Mouse (Mus musculus): ENCODE measurements around the gene Clec16a.

Clec16a gene

DNA sequence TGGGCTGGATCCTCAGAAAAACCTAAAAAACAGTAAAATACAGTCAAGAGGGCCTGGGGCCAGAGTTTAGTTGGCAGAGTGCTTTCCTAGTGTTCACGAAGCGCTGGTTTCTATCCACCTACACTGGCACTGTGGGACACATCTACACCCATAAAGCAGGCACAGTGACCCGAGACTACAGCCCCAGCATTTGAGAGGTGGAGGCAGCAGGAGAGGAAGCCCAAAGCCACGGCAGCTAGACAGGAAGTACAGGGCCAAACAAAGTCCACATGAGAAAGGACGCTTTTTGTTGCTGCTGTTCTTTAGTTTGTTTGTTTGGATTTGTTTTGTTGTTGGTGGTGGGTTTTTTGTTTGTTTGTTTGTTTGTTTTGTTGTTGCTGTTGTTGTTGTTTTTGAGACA lies 8.8 kb upstream of the Clec16a start:
- peak; percentile 21 for DNase-seq (ENCODE audit: low spot score)

DNA sequence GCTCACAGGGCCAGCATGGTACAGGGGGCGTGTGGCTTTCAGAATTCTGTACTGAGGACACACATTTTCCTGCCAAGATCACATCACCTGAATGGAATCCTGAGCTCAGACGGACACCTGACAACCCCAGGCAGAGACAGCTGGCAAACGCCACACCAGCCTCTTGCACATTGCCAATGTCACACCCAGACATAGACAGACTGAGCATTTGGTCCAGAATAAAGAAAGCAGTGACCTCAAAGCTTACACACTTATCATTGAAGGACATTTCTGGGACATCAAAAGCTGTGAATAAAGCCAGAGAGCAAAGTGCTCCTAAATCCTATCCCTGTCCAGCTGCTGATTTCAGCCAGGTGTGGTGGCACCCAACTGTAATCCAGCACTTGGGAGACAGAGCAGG lies 8.2 kb upstream of the Clec16a start:
- DNase-seq (ENCODE audit: low spot score), result no peak

DNA sequence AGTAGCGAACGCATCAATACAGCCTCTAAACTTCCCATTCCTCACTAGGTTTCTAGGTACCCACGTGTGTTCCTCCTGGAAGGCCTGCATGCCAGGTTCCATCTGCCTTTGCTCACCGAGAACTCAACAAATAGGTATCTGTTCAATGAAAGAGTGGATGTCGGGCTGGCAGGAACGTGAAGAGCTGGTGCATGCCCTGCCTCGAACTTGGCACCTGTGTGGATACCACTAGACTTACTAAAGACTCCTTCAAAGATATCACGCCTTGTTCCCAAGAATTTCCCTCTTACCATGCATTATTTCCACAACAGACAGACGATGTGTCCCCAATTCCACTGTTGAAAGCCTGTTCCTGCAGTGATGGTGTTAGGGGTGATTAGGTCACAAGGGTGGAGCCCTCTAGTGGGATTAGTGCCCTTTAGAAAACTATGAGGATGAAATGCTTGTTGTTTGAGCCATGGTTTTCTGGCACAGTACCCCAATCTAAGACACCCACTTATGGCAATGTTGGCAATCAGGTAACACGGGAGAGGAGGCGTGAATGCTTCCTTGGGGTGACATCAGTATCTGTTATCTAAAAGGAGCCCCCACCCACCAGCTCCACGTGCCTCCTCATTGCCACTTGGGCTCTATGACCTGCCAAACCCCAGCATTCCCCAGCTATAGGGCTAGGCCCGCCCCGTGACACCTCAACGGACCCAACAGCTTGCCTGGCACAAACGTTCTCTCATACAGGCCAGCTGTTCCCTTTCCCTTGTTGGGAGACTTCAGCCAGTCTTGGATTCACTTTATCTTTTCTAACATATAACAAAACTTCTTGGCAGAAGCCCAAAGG lies 4.2 kb upstream of the Clec16a start:
- DNase-seq (ENCODE audit: low spot score), result no peak

DNA sequence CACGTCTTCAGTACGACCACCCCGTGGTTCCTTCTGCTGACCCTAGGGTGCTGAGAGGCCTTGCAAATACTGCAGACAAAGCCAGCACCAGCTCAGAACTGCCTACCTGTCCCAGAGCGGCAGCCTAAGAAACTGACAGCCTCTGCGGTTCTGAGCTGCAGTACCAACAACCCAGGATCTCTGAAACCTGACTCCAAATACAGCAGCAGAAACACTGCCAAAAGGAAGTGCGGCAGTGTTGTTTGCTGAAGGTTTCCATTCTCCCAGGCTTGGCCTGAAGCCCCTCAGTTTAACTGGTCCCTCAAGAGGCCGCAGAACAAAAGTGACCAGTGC lies 3.6 kb upstream of the Clec16a start:
- DNase-seq (ENCODE audit: low spot score), result no peak

DNA sequence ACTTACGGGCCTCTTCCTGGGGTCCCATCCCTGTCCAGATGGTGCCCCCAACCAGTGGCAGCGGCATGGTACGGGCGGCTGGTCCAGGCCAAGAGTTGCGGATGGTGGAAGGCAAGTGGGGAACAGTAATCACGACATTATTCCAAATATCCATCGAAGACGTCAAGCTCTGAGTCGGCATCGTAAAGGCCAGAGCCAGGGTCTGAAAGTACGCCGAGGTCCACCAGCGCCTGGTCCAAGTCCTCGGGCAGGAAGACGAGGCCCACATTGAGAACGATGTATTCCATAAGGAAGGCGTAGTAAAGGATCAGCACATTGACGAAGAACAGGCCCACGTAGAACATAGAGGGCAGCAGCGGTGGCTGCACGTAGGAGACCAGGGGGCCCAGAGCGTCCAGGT lies 2.9 kb upstream of the Clec16a start:
- DNase-seq (ENCODE audit: low spot score), result no peak

DNA sequence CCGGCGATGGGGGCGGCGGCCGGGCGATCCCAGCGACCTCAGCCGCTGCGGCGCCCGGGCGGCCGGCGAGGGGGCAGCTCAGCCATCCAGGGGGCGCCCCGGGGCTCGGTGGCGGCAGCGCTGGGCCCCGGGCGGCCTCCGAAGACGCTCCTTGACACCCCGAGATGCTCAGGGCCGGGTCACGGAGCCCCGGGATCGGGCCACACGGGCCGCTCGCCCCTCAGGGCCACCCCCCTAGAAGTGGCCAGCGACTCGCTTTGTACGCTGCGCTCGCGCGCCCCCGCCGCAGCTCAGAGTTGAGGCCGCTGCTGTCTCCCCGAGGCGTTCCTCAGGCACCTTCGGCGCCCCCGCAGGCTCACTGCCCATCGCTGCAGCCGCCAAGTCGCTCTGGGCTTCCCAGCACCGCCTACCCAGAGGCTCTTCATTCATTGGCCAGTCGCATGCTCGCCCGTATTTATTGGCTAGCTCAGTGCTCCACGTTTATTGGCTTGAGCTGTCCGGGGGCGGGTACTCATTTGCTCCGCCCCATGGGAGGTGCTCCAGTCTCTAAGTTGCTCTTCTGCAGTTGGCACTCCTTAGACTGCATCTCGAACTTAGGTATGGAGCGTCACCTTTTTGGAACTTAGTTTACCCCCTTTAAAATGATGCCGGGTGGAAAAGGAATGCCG lies 2.3 kb upstream of the Clec16a start, which contains the start of gene Dexi:
TSS of gene Dexi (minus strand) at position 357 of the 668 bp plus-strand sequence.
- DNase-seq (ENCODE audit: low spot score), result peak; percentile 95

DNA sequence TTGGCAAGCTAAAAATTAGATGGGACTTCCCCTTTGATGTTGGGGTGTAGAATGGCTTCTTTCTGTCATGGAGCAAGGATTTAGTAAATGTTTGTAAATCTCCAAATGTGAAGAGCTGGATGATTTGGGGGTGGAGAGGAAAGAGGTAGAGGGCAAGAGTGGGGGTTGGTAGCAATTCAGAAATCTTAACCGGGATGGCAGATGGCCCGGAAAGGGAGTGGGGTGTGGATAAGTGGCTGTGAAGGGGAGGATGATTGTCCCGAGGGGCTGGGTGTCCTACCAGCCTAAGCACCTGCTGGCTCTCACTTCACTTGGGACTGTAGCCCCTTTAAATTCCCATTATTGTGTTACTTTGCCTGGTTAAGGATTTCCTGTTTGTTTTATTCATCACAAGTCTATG lies 1.7 kb downstream of the Clec16a start:
- no peak for DNase-seq (ENCODE audit: low spot score)

DNA sequence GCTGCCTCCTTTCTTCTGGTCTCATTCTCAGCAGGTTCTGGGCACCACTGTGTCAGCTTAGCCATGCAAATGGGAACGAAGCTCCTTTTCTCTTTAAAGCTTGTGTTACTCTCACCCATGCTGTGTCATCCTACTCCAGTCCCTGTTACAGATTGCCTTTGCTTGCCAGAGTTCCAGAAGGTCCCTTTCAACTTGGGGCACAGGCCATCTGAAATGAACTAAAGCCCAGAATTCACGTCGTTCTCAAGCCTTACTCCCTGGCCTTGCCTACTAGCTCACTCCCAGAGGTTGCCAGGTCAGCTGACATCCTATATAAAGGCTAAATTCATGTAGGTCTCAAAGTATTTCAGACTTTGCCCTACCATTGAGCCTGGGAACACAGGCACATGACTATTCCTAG lies 3.8 kb downstream of the Clec16a start:
- no peak for DNase-seq (ENCODE audit: low spot score)

DNA sequence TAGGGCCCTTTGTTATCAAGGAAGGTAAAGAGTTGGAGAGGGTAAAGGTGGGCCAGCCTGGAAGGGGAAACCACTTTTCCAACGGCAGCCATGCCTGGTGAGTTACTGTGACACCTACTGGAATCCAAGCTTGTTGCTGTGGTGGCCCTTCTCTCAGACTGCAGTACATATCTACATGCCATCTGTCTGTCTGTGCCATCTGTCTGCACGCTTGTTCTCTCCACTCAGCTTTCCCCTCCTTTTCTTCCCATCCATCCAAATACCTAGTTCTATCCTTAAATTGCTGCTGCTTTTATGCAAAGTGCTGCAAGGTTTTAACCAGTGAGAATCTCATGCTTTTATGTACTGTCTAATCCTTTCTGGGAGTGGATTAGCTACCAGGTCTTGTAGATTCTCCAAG lies 4.5 kb downstream of the Clec16a start:
- DNase-seq (ENCODE audit: low spot score), result no peak

DNA sequence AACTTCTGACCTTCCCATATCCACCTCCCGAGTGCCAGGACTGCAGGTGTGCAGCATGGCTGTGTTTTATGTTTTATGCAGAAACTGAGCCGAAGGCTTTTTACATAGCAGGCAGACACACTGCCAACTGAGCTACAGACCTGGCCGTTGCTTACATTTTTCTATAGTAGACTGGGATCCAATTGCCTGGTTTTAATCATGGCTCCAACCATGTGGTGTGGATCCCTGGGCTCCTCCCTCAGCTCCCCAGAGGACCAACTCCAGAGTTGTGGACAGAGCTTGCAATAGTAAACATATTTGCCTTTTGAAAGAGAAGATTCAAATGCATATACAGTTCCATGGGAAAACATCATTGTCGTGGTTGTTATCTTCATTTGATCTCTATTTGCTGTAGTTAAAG lies 6.5 kb downstream of the Clec16a start:
- DNase-seq (ENCODE audit: low spot score), result no peak

DNA sequence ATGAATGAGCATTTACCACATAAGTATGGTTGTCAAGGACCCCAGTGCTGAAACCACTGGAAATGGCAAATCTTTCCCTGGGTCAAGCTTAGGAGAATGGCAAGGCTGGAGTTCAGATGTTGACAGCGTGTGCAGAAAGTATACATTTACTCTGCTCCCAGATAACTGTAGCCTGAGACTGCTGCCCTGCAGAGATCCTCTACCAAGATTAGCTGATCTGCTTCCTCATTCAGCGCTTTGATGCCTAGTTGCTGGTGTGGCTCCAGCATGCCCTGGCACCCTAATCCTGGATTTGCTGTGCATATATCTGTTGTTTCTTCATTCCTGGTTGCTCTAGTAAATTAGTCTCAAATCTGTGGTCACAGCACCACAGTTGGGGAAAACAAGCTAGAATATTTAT lies 8.7 kb downstream of the Clec16a start:
- no peak for DNase-seq (ENCODE audit: low spot score)

DNA sequence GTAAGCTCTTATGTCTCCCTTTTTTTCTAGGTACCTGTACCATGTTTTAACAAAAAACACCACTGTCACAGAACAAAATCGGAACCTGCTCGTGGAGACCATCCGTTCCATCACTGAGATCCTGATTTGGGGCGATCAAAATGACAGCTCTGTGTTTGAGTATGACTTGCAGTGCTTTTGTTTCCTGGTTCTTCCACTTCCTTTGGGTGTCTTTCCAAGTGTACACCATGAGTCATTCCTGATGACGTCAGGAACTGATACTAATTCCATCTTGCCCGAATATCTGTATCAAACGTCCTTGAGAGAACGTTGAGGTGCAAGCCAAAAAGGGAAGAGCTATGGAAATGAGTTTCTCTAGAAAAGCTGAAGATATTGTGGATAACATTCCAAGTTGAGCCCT lies 14.9 kb downstream of the Clec16a start:
- DNase-seq (ENCODE audit: low spot score), result no peak

DNA sequence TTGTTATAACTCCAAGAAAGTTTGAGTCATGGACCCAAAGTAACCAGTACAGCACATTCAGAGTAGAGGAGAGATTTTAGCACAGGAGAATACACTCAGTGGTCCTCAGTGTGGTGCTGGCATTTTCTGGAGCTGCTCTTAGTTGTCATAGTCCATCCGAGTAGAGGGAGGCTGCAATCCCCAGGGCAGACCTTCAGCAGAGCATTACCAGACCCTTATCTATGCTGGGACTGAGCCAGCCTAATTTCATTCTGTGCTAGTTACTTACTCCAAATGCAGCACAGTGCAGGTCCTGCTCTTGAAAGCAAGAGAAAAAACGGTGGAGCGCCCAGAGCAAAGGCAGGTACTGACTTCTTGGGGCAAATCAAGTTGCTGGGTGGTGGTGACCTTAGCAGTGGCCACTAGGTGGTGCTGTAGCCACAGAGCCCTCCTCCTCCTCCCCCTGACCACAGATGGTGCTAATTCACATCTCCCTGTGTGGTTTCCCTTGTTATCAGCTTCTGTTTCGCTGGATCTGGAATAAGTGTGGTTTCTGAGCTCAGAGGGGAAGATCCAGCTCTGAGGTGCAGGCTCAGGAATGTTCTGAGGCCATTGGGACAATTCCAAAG lies 20.2 kb downstream of the Clec16a start:
- peak; percentile 72 for DNase-seq (ENCODE audit: low spot score)

DNA sequence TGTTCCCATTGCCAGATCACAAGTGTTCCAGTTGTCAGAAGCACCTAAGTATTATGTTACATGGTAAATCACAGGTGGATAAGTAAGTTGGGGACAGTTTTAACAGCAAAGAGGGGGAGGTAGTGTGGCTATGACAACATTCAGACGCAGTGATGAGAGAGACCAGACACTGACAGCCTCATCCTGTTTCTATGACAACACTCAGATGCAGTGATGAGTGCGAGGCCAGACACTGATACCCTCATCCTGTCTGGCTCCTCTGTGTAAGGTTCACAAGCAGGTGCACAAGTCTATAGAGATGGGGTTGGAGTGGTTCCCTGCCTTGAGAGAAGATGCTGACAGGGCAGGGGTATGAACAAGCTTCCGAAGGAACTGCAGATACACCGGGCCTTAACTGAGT lies 22.0 kb downstream of the Clec16a start:
- DNase-seq (ENCODE audit: low spot score), result no peak

DNA sequence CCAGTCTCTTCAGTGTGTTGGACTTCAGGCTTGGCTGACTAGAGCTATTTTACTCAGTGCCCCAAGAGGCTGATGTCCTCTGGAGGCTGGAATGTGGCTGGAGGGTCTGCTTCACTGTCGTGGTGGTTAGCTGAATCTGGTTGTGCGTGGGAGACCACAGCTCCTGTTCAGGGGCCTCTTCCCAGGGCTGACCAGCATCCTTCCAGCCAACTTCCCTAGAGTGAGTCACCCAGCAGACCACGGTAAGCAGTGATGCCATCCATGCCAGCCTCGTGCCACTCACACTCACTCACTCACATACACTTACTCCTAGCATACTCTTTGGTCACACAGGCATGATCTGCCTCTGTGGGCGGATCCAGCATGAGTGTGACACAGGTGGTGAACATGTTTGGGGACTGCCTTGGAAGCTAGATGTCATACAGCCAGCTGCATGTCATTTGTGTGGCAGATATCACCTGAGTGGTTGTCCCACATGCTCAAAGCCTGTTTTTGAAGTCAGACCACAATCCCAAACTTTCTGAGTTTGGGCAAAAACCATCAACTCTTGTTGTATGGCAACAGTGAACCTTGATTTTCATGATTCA lies 24.8 kb downstream of the Clec16a start:
- no peak for DNase-seq (ENCODE audit: low spot score)

DNA sequence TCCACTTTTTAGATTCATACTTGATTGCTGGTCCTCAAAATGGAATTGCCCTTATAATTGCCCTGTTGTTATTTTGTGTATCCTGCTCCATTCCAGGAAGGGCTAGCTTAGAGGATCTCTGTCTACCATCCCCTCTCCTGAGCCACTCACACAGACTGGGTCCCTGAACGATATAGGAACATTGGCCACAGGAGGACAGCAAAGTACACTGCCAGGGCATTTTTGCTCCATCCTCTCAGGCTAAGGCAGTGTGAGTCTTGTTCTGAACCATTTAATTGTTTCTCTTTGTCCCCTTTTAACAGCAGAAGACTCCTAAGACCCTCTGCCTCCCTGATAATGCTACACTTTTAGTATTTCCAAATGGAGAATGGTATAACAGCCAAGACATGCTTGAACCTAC lies 25.6 kb downstream of the Clec16a start:
- DNase-seq (ENCODE audit: low spot score), result peak; percentile 47

DNA sequence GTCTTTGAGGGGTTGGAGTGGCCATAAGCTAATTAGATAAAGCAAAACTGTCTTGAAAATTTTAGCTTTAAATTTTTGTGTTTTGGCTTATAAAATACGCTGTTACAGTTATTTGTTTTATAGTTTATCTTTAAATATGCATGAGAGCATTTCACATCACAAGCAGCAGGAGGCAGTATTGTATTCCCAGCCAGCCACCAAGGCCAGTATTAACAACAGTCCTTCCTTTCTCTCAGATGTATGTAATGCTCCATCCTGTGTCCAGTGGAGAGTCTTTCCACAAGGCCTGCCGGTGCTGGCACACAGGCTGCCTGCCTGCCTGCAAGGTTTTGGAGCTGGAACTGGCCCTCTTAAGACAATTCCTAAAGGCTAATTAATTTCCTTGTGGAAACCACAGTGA lies 26.7 kb downstream of the Clec16a start:
- DNase-seq (ENCODE audit: low spot score), result peak; percentile 20

DNA sequence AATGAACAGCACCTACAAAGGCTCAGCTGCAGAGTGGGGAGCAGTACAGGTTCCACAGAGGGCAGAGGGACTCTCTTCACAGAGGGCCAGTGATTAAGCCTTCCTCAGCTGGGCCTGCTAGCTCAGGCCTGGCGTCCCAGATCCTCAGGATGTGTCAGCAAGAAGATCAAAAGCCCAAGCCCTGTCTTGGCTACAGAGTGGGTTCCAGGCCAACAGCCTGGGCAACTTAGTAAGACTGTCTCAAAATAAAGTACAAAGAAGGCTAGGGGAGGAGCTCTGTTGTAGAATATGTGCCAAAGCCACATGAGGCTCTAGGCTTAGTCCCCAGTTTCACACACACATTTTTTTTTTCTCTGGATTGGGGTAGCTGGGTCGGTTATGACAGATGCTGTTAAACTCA lies 29.8 kb downstream of the Clec16a start:
- DNase-seq (ENCODE audit: low spot score), result no peak

DNA sequence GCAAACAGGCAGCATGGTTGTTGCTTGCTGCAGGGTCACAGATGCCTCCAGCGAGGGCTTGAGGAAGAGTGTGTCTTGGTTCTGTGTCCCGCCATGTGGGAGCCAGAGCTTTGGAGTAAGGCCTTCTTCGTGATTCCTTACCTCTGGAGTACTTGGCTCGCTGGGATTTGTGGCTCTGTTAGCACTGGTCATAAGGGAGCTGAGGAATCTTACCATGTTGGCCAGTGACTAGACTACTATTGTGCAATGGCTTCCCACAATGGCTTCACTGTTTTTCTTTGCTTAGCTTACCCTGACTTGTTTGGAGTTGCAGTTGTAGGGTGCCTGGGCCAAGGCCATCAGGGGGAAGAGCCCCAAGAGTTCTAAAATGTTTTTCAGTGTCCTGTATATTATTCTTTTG lies 30.8 kb downstream of the Clec16a start:
- DNase-seq (ENCODE audit: low spot score), result no peak

DNA sequence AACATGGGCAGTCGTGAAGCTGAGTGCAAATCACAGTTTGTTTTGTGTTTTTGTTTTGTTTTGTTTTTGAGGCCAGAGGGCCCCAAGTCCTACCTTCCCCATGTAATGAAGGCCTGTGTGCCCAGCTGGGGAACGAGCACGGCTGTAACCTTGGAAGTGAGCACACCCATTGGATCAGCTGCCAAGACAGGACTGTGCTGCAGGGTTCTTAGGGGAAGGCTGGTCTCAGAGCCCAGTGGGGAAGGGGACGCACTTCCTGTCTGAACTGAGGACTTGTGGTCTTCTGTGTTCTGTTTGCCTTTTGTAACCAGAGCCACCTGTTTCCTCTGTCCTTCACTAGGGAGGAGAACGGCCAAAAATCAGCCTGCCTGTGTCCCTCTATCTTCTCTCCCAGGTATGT lies 32.4 kb downstream of the Clec16a start:
- no peak for DNase-seq (ENCODE audit: low spot score)

DNA sequence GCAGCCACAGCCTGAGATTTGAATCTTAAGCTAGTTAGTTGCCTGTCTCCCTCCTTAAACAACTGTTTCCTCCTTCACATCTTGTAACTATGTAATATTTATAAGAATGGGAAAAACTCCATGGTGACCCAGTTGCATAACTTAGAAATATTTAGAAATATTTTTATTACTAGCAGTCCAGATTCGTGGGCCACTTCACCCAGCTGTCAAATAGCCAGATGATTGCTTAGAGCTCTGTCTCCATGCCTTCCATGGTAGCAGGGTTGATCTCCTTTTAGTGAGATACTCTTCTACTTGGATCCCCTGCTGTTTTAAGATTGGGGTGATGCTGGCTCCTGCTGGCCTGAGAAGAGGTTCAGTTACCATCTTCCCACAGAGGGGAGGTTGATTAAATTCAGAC lies 33.2 kb downstream of the Clec16a start:
- DNase-seq (ENCODE audit: low spot score), result no peak

DNA sequence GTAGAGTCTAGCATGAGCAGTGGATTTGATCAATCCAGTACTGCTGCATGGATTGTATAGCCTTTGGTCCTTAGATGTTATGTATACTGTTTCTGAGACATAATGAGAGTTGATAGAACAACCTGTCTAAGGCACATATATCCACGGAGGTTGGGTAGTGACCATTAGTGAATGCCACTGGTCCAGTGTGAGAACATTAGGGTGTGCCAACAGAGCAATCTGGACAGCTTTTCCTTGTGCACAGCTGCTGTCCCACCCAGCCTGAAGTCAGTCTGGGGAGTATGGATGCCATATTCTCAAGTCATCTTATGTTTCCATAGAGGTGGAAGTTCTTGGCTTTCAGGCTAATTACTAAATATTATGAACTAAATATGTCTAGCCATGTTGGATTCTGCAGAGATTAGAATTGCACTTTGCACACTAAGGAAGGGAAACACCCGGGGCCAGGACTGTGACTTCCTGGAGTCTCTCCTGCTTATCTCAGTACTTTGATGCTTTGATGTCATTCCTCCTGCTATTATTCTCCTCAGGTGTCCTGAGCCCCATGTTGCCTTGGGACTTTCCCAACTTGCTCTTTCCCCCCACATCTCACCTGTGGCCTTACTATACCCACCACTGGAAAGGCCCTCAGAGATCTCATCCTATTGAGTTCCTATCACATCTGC lies 36.2 kb downstream of the Clec16a start:
- no peak for DNase-seq (ENCODE audit: low spot score)

DNA sequence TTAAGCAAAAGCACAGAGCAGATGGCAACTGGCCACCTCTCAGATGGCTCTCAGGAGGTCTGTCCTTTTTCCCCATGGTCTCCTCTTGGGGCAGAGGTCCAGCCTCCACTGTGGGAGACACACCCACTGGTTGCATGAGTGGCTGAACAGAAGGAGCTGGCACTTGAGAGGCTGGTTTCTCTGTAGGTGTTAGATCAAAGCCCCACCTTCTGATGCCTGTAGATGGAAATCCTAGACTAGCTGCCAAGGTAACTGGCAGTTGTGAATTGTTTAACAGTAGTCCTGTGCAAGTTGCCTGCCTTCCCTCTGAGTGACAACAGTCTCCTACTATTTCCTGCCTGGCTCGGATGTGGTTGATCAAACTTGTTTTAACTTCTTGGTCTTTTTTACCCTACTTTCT lies 40.0 kb downstream of the Clec16a start:
- peak; percentile 67 for DNase-seq (ENCODE audit: low spot score)

Data from T-cell, adult 2 months (primary cell).